Mouse (Mus musculus) MEL (cell line): Measurements from ENCODE around the gene Olfr376.

Source experiments
- CTCF ChIP-seq, 3 experiments: IDR thresholded peaks in 2 of 3; conservative IDR thresholded peaks in 1 of 3; 2 replicates each; pipeline ENCODE4 v1.5.1; 2011 to 2012; ENCODE audit warnings: low read length in 3 of 3, low read depth in 2 of 3, mild to moderate bottlenecking in 2 of 3, improper control_type of control experiment in 1 of 3, inconsistent platforms in 1 of 3, mixed read lengths in 1 of 3, moderate library complexity in 1 of 3; ENCODE audit not compliant: control insufficient read depth in 1 of 3, insufficient read depth in 1 of 3, poor library complexity in 1 of 3, severe bottlenecking in 1 of 3
- ELF1 ChIP-seq: IDR thresholded peaks from 2 replicates; pipeline ENCODE4 v1.6.1; 2014; ENCODE audit warnings: low read depth, mild to moderate bottlenecking, inconsistent platforms, low read length, improper control_type of control experiment, moderate library complexity
- EP300 ChIP-seq, 2 experiments: IDR thresholded peaks; 2 replicates each; pipeline ENCODE4 v1.6.1; 2011; ENCODE audit warnings: improper control_type of control experiment in 2 of 2, low read length in 2 of 2, low read depth in 1 of 2, mild to moderate bottlenecking in 1 of 2
- GATA1 ChIP-seq: IDR thresholded peaks from 2 replicates; pipeline ENCODE4 v1.6.1; 2011; ENCODE audit warnings: low read depth, low read length, improper control_type of control experiment
- JUND ChIP-seq: IDR thresholded peaks from 2 replicates; pipeline ENCODE4 v1.6.1; 2011; ENCODE audit warnings: low read depth, mild to moderate bottlenecking, improper control_type of control experiment, low read length
- MXI1 ChIP-seq: IDR thresholded peaks from 2 replicates; pipeline ENCODE4 v1.6.1; 2011; ENCODE audit warnings: mild to moderate bottlenecking, low read depth, low read length, improper control_type of control experiment
- POLR2A ChIP-seq, 2 experiments: IDR thresholded peaks; 2 replicates each; pipeline ENCODE4 v1.6.1; 2011 to 2012; ENCODE audit warnings: low read length in 2 of 2, mild to moderate bottlenecking in 2 of 2, control low read depth in 1 of 2, improper control_type of control experiment in 1 of 2, low read depth in 1 of 2, moderate library complexity in 1 of 2; ENCODE audit not compliant: control insufficient read depth in 1 of 2, insufficient read depth in 1 of 2, poor library complexity in 1 of 2
- POLR2AphosphoS2 ChIP-seq: IDR thresholded peaks from 2 replicates; pipeline ENCODE4 v1.6.1; 2011; ENCODE audit warnings: low read length, improper control_type of control experiment
- TAL1 ChIP-seq: IDR thresholded peaks from 2 replicates; pipeline ENCODE4 v1.6.1; 2012; ENCODE audit warnings: mild to moderate bottlenecking, inconsistent platforms, low read length, moderate library complexity, mixed read lengths
- USF1 ChIP-seq: IDR thresholded peaks from 2 replicates; pipeline ENCODE4 v1.6.1; 2014; ENCODE audit warnings: low read depth, mild to moderate bottlenecking, inconsistent platforms, low read length, improper control_type of control experiment, moderate library complexity
- ZKSCAN1 ChIP-seq: IDR thresholded peaks from 2 replicates; pipeline ENCODE4 v1.6.1; 2012; ENCODE audit warnings: low read depth, mild to moderate bottlenecking, inconsistent platforms, low read length, improper control_type of control experiment, moderate library complexity
- ZNF384 ChIP-seq: IDR thresholded peaks from 2 replicates; pipeline ENCODE4 v1.6.1; 2012; ENCODE audit warnings: low read depth, mild to moderate bottlenecking, inconsistent platforms, low read length, improper control_type of control experiment

- TF ChIP-seq POLR2A (IDR thresholded peaks at IDR 0.05; ENCODE audit: control insufficient read depth in 1 of 2, insufficient read depth in 1 of 2, low read depth in 1 of 2, low read length in 2 of 2, poor library complexity in 1 of 2) (no peak), ELF1 (no peak), ZKSCAN1 (no peak), CTCF (IDR thresholded peaks at IDR 0.05 in 2 of 3, conservative IDR thresholded peaks at IDR 0.05 in 1 of 3; ENCODE audit: control insufficient read depth in 1 of 3, insufficient read depth in 1 of 3, low read depth in 2 of 3, low read length in 3 of 3, poor library complexity in 1 of 3, severe bottlenecking in 1 of 3) (no peak), ZNF384 (no peak), TAL1 (no peak), EP300 (IDR thresholded peaks at IDR 0.05; ENCODE audit: low read depth in 1 of 2, low read length in 2 of 2) (no peak), JUND (no peak), USF1 (no peak), MXI1 (no peak), POLR2AphosphoS2 (no peak), GATA1 (no peak)
Observed at GRCm38 (mm10) chr11:73399514-73399913, 28.5 kb downstream of the Olfr376 start, which contains the start of gene Olfr1.
